ENCODE assay signal across 16 mouse cellular contexts in genomic region chr6:88717143-88718032, GRCm38 (mm10). TPM values are rescaled to one million over a fixed set of nuclear protein-coding genes. Genes with fewer than 3 reads are reported as not detected.
DNase-seq lines count a peak whose midpoint lies in the region; ATAC-seq and TF ChIP-seq lines count a peak whose summit lies in the region.
"Had no signal": no experiment of that assay in that cellular context is flagged by ENCODE, and none has a peak within 500 bp of the region (broad histone marks: within the 10 kb centered on the region; RNA-seq: fewer than 3 reads in every experiment).

No protein-coding gene starts in this region.

- no peaks in the 10 kb centered on the region for H3K36me3 ChIP-seq in heart, embryonic 10.5 days
- H3K36me3 ChIP-seq in liver, adult 2 months (ENCODE audit: control insufficient read depth, insufficient read depth, low read length): peaks cover 8% of the 10 kb centered on the region; the same call in 1 of the 2 replicates
- no peaks in the 10 kb centered on the region for H3K36me3 ChIP-seq in stomach, postnatal 0 days (ENCODE audit: control insufficient read depth, insufficient read depth, low read length)
- H3K36me3 ChIP-seq: G1E; hindbrain, embryonic 15.5 days; liver, embryonic 13.5 days had no signal

- peak; percentile 81 for ATAC-seq in stomach, postnatal 0 days (ENCODE audit: low FRiP score, low TSS enrichment)
- ATAC-seq: forebrain, embryonic 16.5 days had no signal

- DNase-seq in heart, adult 11 months: peak; percentile 99
- no peak for DNase-seq in heart, embryonic 10.5 days (ENCODE audit: low spot score)
- peak; percentile 74 for DNase-seq in liver, adult 2 months (ENCODE audit: extremely low read depth, low read depth, low spot score)
- no peak for DNase-seq in liver
- peak; percentile 77 to 90 for DNase-seq in heart, adult 9 months (ENCODE audit: low spot score in 2 of 2)
- no peak for DNase-seq in stomach, postnatal 0 days (ENCODE audit: low spot score)
- DNase-seq in right cerebral cortex, postnatal 36 days (ENCODE audit: low spot score in 2 of 2): no peak
- DNase-seq: cerebellum, adult 8-10 months; kidney, adult 9 months; liver, embryonic 13.5 days; thymus, adult 2 months had no signal

- no peaks in the 10 kb centered on the region for H3K9me3 ChIP-seq in heart, embryonic 10.5 days
- no peaks in the 10 kb centered on the region for H3K9me3 ChIP-seq in stomach, postnatal 0 days (ENCODE audit: control insufficient read depth, low read length)
- H3K9me3 ChIP-seq: G1E; hindbrain, embryonic 15.5 days; liver, embryonic 13.5 days had no signal

- no peak overlapping the region for H3K27ac ChIP-seq in heart, embryonic 10.5 days
- H3K27ac ChIP-seq in liver, adult 2 months (replicated peaks; ENCODE audit: insufficient read depth, low read depth, low read length): no peak overlapping the region
- H3K27ac ChIP-seq in stomach, postnatal 0 days (replicated peaks): no peak overlapping the region
- H3K27ac ChIP-seq: hindbrain, embryonic 15.5 days; liver, embryonic 13.5 days had no signal

- H3K9ac ChIP-seq in liver, adult 2 months (ENCODE audit: low read depth, low read length): no peak overlapping the region
- no peak overlapping the region for H3K9ac ChIP-seq in stomach, postnatal 0 days (ENCODE audit: low read length)
- H3K9ac ChIP-seq: hindbrain, embryonic 15.5 days; liver, embryonic 13.5 days had no signal

- no peak for TF ChIP-seq EP300 in stomach, postnatal 0 days (optimal IDR thresholded peaks at IDR 0.05)

- H3K79me2 ChIP-seq in liver, adult 2 months (ENCODE audit: control insufficient read depth, insufficient read depth, low read length): no peaks in the 10 kb centered on the region

- TF ChIP-seq CTCF in liver, adult 2 months (IDR thresholded peaks at IDR 0.05; ENCODE audit: low read depth, low read length): peak; percentile 16; the same call in 1 of the 2 replicates
- TF ChIP-seq CTCF in stomach, postnatal 0 days (IDR thresholded peaks at IDR 0.05; ENCODE audit: low read depth): no peak

- no peak for TF ChIP-seq POLR2A in liver, adult 2 months (IDR thresholded peaks at IDR 0.05; ENCODE audit: extremely low read depth, insufficient read depth, low read length)

- 0 out of 2 replicates have a peak, but pooled peaks cover 4% of the 10 kb centered on the region for H3K4me1 ChIP-seq in heart, embryonic 10.5 days
- H3K4me1 ChIP-seq in liver, adult 2 months (ENCODE audit: control insufficient read depth, insufficient read depth, low read length): 0 out of 2 replicates have a peak, but pooled peaks cover 8% of the 10 kb centered on the region
- H3K4me1 ChIP-seq in stomach, postnatal 0 days (replicated peaks; ENCODE audit: control insufficient read depth, insufficient read depth): no peaks in the 10 kb centered on the region
- H3K4me1 ChIP-seq: hindbrain, embryonic 15.5 days had no signal

- no peak overlapping the region for H3K4me3 ChIP-seq in heart, embryonic 10.5 days
- H3K4me3 ChIP-seq in liver, adult 2 months (ENCODE audit: insufficient read depth, low read depth, low read length): no peak overlapping the region
- no peak overlapping the region for H3K4me3 ChIP-seq in stomach, postnatal 0 days (ENCODE audit: low read depth, low read length)
- H3K4me3 ChIP-seq: erythroblast, embryonic 14.5 days; hindbrain, embryonic 15.5 days; layer of hippocampus, adult 2 months; liver, embryonic 13.5 days had no signal

- H3K4me2 ChIP-seq in stomach, postnatal 0 days (replicated peaks; ENCODE audit: low read depth): no peak overlapping the region
- H3K4me2 ChIP-seq: hindbrain, embryonic 15.5 days; liver, embryonic 13.5 days had no signal

- WGBS in heart, embryonic 10.5 days: 73% methylated on average over 6 of the region's 6 CpGs
- 49% methylated on average over 6 of the region's 6 CpGs for WGBS in liver, adult 2 months
- 75% methylated on average over 6 of the region's 6 CpGs for WGBS in stomach, postnatal 0 days

- H3K27me3 ChIP-seq in heart, embryonic 10.5 days (ENCODE audit: insufficient read depth, poor library complexity, severe bottlenecking): 0 out of 2 replicates have a peak, but pooled peaks cover 8% of the 10 kb centered on the region
- no peaks in the 10 kb centered on the region for H3K27me3 ChIP-seq in liver, adult 2 months (ENCODE audit: control insufficient read depth, insufficient read depth, low read length)
- H3K27me3 ChIP-seq in stomach, postnatal 0 days (ENCODE audit: control insufficient read depth, insufficient read depth, low read length): no peaks in the 10 kb centered on the region
- H3K27me3 ChIP-seq: hindbrain, embryonic 15.5 days had no signal

RNA-seq across cellular contexts. Expression of gene Mgll, which starts 6.8 kb away (rescaled TPM):
- polyA plus RNA-seq in heart, embryonic 10.5 days (2016; fragmentation: Nextera tagmentation; extraction: Ambion mirVana): 5.4 and 6.4 TPM in 2 replicates
- total RNA-seq in liver, adult 2 months (2014; rRNA removed): 56.2 and 81.3 TPM in 2 replicates
- polyA plus RNA-seq in liver, adult 2 months (2012; rRNA removed): 156 and 158 TPM in 2 replicates
- 117 and 127 TPM in 2 replicates for polyA plus RNA-seq in stomach, postnatal 0 days (2015; fragmentation: Nextera tagmentation; extraction: Ambion mirVana)

Comparison
In these comparisons a context has a peak if more than half of its experiments do, and no peak if none do; other contexts are left out.
1. DNase-seq: peak in heart, adult 11 months (single experiment), liver, adult 2 months (single experiment) and heart, adult 9 months (2 of 2); none in heart, embryonic 10.5 days (single experiment), liver (single experiment), stomach, postnatal 0 days (single experiment) and right cerebral cortex, postnatal 36 days (0 of 2).
2. RNA of gene Mgll, which starts 6.8 kb away (polyA plus RNA-seq): 156 to 158 TPM in liver, adult 2 months and 117 to 127 TPM in stomach, postnatal 0 days; 5.4 to 6.4 TPM in heart, embryonic 10.5 days; every median in the first group is over 10 times any median in the second.